Mouse (Mus musculus): ENCODE measurements at regions not wholly inside any gene's neighbourhood (a gene's known extent, or its start where the extent isn't known, plus 50 kb on each side); places are given as distances from the start of the nearest gene placed in this dataset.

GRCm38 (mm10) chr3:56767133-56767532 is 534.7 kb downstream of the Tm4sf1 start:
- TF ChIP-seq CTCF (IDR thresholded peaks at IDR 0.05; ENCODE audit: low read depth) (no peak), EP300 (optimal IDR thresholded peaks at IDR 0.05) (no peak)
